ENCODE assay signal across 23 mouse cellular contexts in genomic region chr1:71063885-71064492, GRCm38 (mm10). TPM values are rescaled to one million over a fixed set of nuclear protein-coding genes. Genes with fewer than 3 reads are reported as not detected.
DNase-seq lines count a peak whose midpoint lies in the region; ATAC-seq and TF ChIP-seq lines count a peak whose summit lies in the region.
"Had no signal": no experiment of that assay in that cellular context is flagged by ENCODE, and none has a peak within 500 bp of the region (broad histone marks: within the 10 kb centered on the region; RNA-seq: fewer than 3 reads in every experiment).

No protein-coding gene starts in this region.

- no peak overlapping the region for H3K9ac ChIP-seq in midbrain, embryonic 11.5 days (ENCODE audit: low read length)
- no peak overlapping the region for H3K9ac ChIP-seq in midbrain, embryonic 15.5 days
- no peak overlapping the region for H3K9ac ChIP-seq in neural tube, embryonic 13.5 days
- H3K9ac ChIP-seq: forebrain, embryonic 13.5 days; hindbrain, embryonic 14.5 days had no signal

- H3K4me3 ChIP-seq in midbrain, embryonic 11.5 days (ENCODE audit: low read depth, low read length): no peak overlapping the region
- H3K4me3 ChIP-seq in midbrain, embryonic 15.5 days: no peak overlapping the region
- no peak overlapping the region for H3K4me3 ChIP-seq in neural tube, embryonic 13.5 days
- H3K4me3 ChIP-seq in cerebellum, adult 2 months (replicated peaks; ENCODE audit: insufficient read depth, low read depth, low read length): no peak overlapping the region
- H3K4me3 ChIP-seq: forebrain, embryonic 10.5 days; forebrain, embryonic 13.5 days; gastrocnemius, adult 2 months had no signal

- no peaks in the 10 kb centered on the region for H3K4me1 ChIP-seq in midbrain, embryonic 11.5 days (ENCODE audit: control insufficient read depth, insufficient read depth, low read length)
- H3K4me1 ChIP-seq in midbrain, embryonic 15.5 days: no peaks in the 10 kb centered on the region
- H3K4me1 ChIP-seq in neural tube, embryonic 13.5 days (replicated peaks): 0 out of 2 replicates have a peak, but pooled peaks cover 11% of the 10 kb centered on the region
- no peaks in the 10 kb centered on the region for H3K4me1 ChIP-seq in cerebellum, adult 2 months (ENCODE audit: control insufficient read depth, insufficient read depth, low read length)
- H3K4me1 ChIP-seq: forebrain, embryonic 10.5 days; forebrain, embryonic 13.5 days had no signal

- TF ChIP-seq POLR2A in cerebellum, adult 2 months (IDR thresholded peaks at IDR 0.05; ENCODE audit: borderline replicate concordance, insufficient read depth, low read length): no peak

- WGBS in midbrain, embryonic 11.5 days: 93% methylated on average over 16 of the region's 16 CpGs
- WGBS in midbrain, embryonic 15.5 days: 90% methylated on average over 16 of the region's 16 CpGs
- WGBS in neural tube, embryonic 13.5 days: 55% methylated on average over 16 of the region's 16 CpGs
- whole genome bisulfite sequencing in cerebellum, adult 2 months: 90% methylated on average over 16 of the region's 16 CpGs

- H3K36me3 ChIP-seq in midbrain, embryonic 11.5 days (ENCODE audit: control insufficient read depth, insufficient read depth, low read length): peaks cover 3% of the 10 kb centered on the region; the same call in 1 of the 2 replicates
- H3K36me3 ChIP-seq in midbrain, embryonic 15.5 days (replicated peaks): no peaks in the 10 kb centered on the region
- H3K36me3 ChIP-seq in neural tube, embryonic 13.5 days: no peaks in the 10 kb centered on the region

- H3K9me3 ChIP-seq in midbrain, embryonic 11.5 days (ENCODE audit: control insufficient read depth, low read length): no peaks in the 10 kb centered on the region
- H3K9me3 ChIP-seq in midbrain, embryonic 15.5 days: no peaks in the 10 kb centered on the region
- no peaks in the 10 kb centered on the region for H3K9me3 ChIP-seq in neural tube, embryonic 13.5 days
- H3K9me3 ChIP-seq: forebrain, embryonic 10.5 days; forebrain, embryonic 13.5 days had no signal

- H3K27me3 ChIP-seq in midbrain, embryonic 11.5 days (ENCODE audit: control insufficient read depth, insufficient read depth, low read length): no peaks in the 10 kb centered on the region
- no peaks in the 10 kb centered on the region for H3K27me3 ChIP-seq in midbrain, embryonic 15.5 days (replicated peaks)
- H3K27me3 ChIP-seq in neural tube, embryonic 13.5 days: no peaks in the 10 kb centered on the region
- H3K27me3 ChIP-seq in cerebellum, adult 2 months (ENCODE audit: control insufficient read depth, insufficient read depth, low read length): no peaks in the 10 kb centered on the region
- H3K27me3 ChIP-seq: forebrain, embryonic 13.5 days had no signal

- ATAC-seq in midbrain, embryonic 11.5 days (ENCODE audit: low FRiP score): no peak
- ATAC-seq in midbrain, embryonic 15.5 days (replicated peaks): no peak
- peak; percentile 80 for ATAC-seq in neural tube, embryonic 13.5 days (ENCODE audit: low read depth)
- ATAC-seq in megakaryocyte progenitor cell, adult 5-6 weeks (replicated peaks; ENCODE audit: poor library complexity): no peak
- ATAC-seq: forebrain, embryonic 13.5 days; forebrain, embryonic 16.5 days; hindbrain, postnatal 0 days; inflammation-experienced regulatory T-cells, adult 6 months had no signal

- peak; percentile 75 for DNase-seq in midbrain, embryonic 11.5 days (ENCODE audit: low spot score, missing footprints)
- DNase-seq in forelimb bud, embryonic 11.5 days (ENCODE audit: low read depth, low spot score): peak; percentile 39
- no peak for DNase-seq in cerebellum, adult 2 months
- DNase-seq: adrenal gland, adult 2 months; adrenal gland, postnatal 14 days; B cell, adult 2 months; cerebellum, adult 11 months; cerebellum, adult 8-10 months; cerebellum, postnatal 10 days; cerebellum, postnatal 36 days; gastrocnemius, adult 2 months; gastrocnemius, postnatal 14 days; heart, adult 11 months had no signal

- no peak overlapping the region for H3K4me2 ChIP-seq in midbrain, embryonic 11.5 days
- no peak overlapping the region for H3K4me2 ChIP-seq in midbrain, embryonic 15.5 days
- peak overlapping the region; percentile 9; the same call in 1 of the 2 replicates for H3K4me2 ChIP-seq in neural tube, embryonic 13.5 days
- H3K4me2 ChIP-seq: forebrain, embryonic 13.5 days; heart, embryonic 11.5 days; hindbrain, embryonic 14.5 days had no signal

- no peak for TF ChIP-seq CTCF in cerebellum, adult 2 months (IDR thresholded peaks at IDR 0.05; ENCODE audit: borderline replicate concordance, insufficient read depth, low read depth, low read length)

- H3K27ac ChIP-seq in midbrain, embryonic 11.5 days (ENCODE audit: low read depth, low read length): no peak overlapping the region
- H3K27ac ChIP-seq in midbrain, embryonic 15.5 days: no peak overlapping the region
- H3K27ac ChIP-seq in neural tube, embryonic 13.5 days (replicated peaks): peak overlapping the region; percentile 24
- no peak overlapping the region for H3K27ac ChIP-seq in cerebellum, adult 2 months (ENCODE audit: insufficient read depth, low read length)
- H3K27ac ChIP-seq: forebrain, embryonic 10.5 days; forebrain, embryonic 13.5 days; gastrocnemius, adult 2 months; hindbrain, embryonic 14.5 days; hindbrain, postnatal 0 days had no signal

RNA-seq across cellular contexts. Expression of gene Bard1, which starts 39.0 kb away (rescaled TPM):
- polyA plus RNA-seq in midbrain, embryonic 11.5 days (2014; fragmentation: Nextera tagmentation; extraction: Ambion mirVana): 2.0 and 2.7 TPM in 2 replicates
- polyA plus RNA-seq in midbrain, embryonic 15.5 days (2015; fragmentation: Nextera tagmentation; extraction: Ambion mirVana): 0.54 and 0.68 TPM in 2 replicates
- polyA plus RNA-seq in neural tube, embryonic 13.5 days (2015; fragmentation: Nextera tagmentation; extraction: Ambion mirVana): 0.83 and 0.93 TPM in 2 replicates
- polyA plus RNA-seq in cerebellum, adult 2 months (2012; rRNA removed): 0.35 and 0.38 TPM in 2 replicates
- 22.5 and 24.0 TPM in 2 replicates for total RNA-seq in megakaryocyte progenitor cell, adult 5-6 weeks (2015)
- 10.7 and 13.5 TPM in 2 replicates for total RNA-seq in megakaryocyte progenitor cell, adult 5-6 weeks (2017)

Comparison
In these comparisons a context has a peak if more than half of its experiments do, and no peak if none do; other contexts are left out.
1. DNase-seq: peak in midbrain, embryonic 11.5 days (single experiment) and forelimb bud, embryonic 11.5 days (single experiment); none in cerebellum, adult 2 months (0 of 2).